Mouse (Mus musculus) adrenal gland, adult 18-20 months (tissue): Measurements from ENCODE around the gene Chrm5. TPM values are rescaled to one million over a fixed set of nuclear protein-coding genes. Genes with fewer than 3 reads are reported as not detected.

Experiments
- DNase-seq, 2 experiments: peaks; one replicate each; pipeline ENCODE4 v3.0.0; 2021 to 2022; ENCODE audit warnings: low spot score in 2 of 2
- total RNA-seq, 2 experiments: library from RNA; stranded (reverse); gene quantifications; 1 replicate in 1 of 2; 2 replicates in 1 of 2; pipeline ENCODE4 v1.2.3; 2021

The Chrm5 gene
- total RNA-seq, 2 experiments from 2014 or later = not detected

DNA sequence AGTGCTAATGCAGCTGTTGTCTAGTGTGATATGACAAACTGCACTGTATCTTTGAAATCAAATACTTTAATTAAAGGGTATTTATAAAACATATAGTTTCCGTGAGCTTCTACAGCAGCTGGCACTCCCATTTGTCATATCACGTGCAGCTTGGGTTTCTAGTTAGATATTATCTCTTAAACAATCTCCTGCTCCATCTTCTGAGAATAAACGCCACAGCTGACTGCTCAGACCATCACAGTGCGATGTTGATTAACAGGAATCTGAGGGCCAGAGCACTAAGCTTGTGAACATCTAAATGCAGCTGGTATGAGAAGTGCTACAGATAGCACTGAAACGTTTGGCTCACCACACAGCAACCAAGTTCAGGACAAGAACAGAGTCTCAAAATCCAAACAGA, 50.2 kb downstream of the Chrm5 start:
- DNase-seq = no peak

DNA sequence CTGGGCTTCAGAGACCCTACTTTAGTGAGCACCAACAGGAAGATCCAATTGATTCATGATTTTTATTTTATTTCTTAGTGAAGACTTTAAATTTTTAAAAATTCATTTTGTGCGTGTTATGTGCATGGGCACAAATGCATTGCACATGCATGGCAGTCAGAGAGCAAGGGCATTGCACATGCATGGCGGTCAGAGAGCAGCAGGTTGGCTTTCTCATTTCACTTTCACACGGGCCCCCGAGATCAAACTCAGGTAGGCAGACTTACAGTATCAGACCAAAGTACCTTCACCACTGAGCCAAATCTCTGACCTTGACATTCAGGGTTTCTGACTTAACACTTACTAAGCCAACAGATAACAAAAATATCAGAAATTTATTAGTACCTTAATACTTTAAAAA, 50.9 kb downstream of the Chrm5 start:
- DNase-seq = no peak

Other genes with a start within 250 kb of the Chrm5 start
- 1 to 10 TPM; 5.2 to 5.9 TPM for gene Lpcat4, start 241.3 kb downstream of the Chrm5 start, total RNA-seq
- gene Nutm1, start 221.5 kb downstream of the Chrm5 start, total RNA-seq = not detected
- gene Nop10, start 218.8 kb downstream of the Chrm5 start, total RNA-seq = 100 to 1,000 TPM; 109 to 149 TPM
- 10 to 100 TPM; 26.9 to 32.5 TPM for gene Slc12a6, start 214.9 kb downstream of the Chrm5 start, total RNA-seq
- under 1 TPM in 1 of 2 experiments, not detected in 1; 0.38 TPM for gene Gm21985, start 214.5 kb downstream of the Chrm5 start, total RNA-seq
- 10 to 100 TPM; 95.1 to 98.0 TPM for gene Emc4, start 112.7 kb downstream of the Chrm5 start, total RNA-seq
- 10 to 100 TPM; 10.0 to 11.3 TPM for gene Katnbl1, start 101.6 kb downstream of the Chrm5 start, total RNA-seq
- 10 to 100 TPM; 31.2 to 33.8 TPM for gene Emc7, start 25.8 kb downstream of the Chrm5 start, total RNA-seq
- gene Aven, start 12.2 kb upstream of the Chrm5 start, total RNA-seq = 10 to 100 TPM; 17.9 to 19.6 TPM